Mouse (Mus musculus): ENCODE measurements around the gene Herc3. TPM values are rescaled to one million over a fixed set of nuclear protein-coding genes. Genes with fewer than 3 reads are reported as not detected.

Herc3 gene
- total RNA-seq, 1 experiment: 14.9 TPM

DNA sequence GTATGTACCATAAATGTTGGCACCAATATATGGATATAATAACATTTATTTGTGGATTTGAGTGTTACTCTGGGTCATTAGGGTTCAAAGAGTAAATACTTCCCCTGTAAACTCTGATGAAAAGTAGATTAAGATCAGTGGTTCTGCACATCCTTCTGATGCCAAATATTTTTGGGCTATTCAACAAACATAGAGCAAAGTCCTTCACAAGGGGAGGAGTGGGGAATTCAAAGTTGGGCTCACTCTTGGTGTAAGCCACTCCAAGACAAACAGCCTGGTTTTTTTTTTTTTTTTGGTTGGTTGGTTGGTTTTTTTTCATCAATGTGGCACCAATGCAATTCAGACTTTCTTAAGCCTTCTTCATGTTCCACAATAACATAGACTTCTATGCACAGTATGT, 106.5 kb downstream of the Herc3 start:
- DNase-seq (ENCODE audit: low read depth, low spot score): no peak
- Histone ChIP-seq H3K9ac (ENCODE audit: insufficient read depth, low read depth, low read length, poor library complexity, severe bottlenecking) (no peak overlapping the region), H3K36me3 (ENCODE audit: control insufficient read depth, insufficient read depth, low read length, poor library complexity, severe bottlenecking) (no peaks in the 10 kb centered on the region), H3K9me3 (ENCODE audit: control insufficient read depth, insufficient read depth, low read depth, low read length) (no peaks in the 10 kb centered on the region), H3K4me1 (ENCODE audit: control insufficient read depth in 2 of 2, insufficient read depth in 2 of 2, low read length in 2 of 2, poor library complexity in 1 of 2) (no peaks in the 10 kb centered on the region), H3K4me3 (ENCODE audit: insufficient read depth in 1 of 2, low read depth in 1 of 2, low read length in 2 of 2, poor library complexity in 1 of 2, severe bottlenecking in 1 of 2) (no peak overlapping the region), H3K27ac (ENCODE audit: insufficient read depth, low read depth, low read length, poor library complexity, severe bottlenecking) (no peak overlapping the region)
- TF ChIP-seq HCFC1 (IDR thresholded peaks at IDR 0.05; ENCODE audit: borderline replicate concordance, insufficient read depth, low read length): no peak
- no peak for TF ChIP-seq ZNF384 (IDR thresholded peaks at IDR 0.05; ENCODE audit: low read depth, low read length)
- no peak for TF ChIP-seq CHD2 (IDR thresholded peaks at IDR 0.05; ENCODE audit: low read depth, low read length)
- no peak for TF ChIP-seq ZC3H11A (IDR thresholded peaks at IDR 0.05; ENCODE audit: borderline replicate concordance, low read depth, low read length)
- no peak for TF ChIP-seq MAFK (IDR thresholded peaks at IDR 0.05; ENCODE audit: insufficient read depth, low read depth, low read length)
- in situ Hi-C loops (cut with MboI; ENCODE audit: low sequenced_read_pairs in 2 of 2, unreplicated experiment in 2 of 2): no loop called here

DNA sequence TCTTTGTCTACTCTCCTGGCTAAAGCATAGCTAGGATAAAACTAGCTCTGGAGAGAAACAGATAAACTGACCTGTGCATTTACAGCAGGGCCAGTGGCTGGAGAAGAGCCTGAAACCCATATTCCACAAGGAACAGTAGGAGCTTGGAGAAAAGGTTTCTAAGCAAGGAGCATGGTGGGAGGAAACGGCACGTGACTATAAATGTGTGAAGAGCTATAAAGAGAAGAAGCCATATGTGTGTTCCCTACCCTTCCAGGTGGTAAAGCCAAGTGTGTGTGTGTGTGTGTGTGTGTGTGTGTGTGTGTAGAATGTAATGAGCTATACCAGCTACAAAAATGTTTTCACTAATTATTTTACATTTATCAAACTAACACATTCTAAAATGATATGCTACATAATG, 111.0 kb downstream of the Herc3 start:
- Histone ChIP-seq H3K36me3 (ENCODE audit: control insufficient read depth, insufficient read depth, low read length, poor library complexity, severe bottlenecking) (no peaks in the 10 kb centered on the region), H3K4me3 (ENCODE audit: insufficient read depth in 1 of 2, low read depth in 1 of 2, low read length in 2 of 2, poor library complexity in 1 of 2, severe bottlenecking in 1 of 2) (no peak overlapping the region), H3K27ac (ENCODE audit: insufficient read depth, low read depth, low read length, poor library complexity, severe bottlenecking) (no peak overlapping the region), H3K9ac (ENCODE audit: insufficient read depth, low read depth, low read length, poor library complexity, severe bottlenecking) (no peak overlapping the region), H3K4me1 (ENCODE audit: control insufficient read depth in 2 of 2, insufficient read depth in 2 of 2, low read length in 2 of 2, poor library complexity in 1 of 2) (no peaks in the 10 kb centered on the region), H3K9me3 (ENCODE audit: control insufficient read depth, insufficient read depth, low read depth, low read length) (no peaks in the 10 kb centered on the region)
- in situ Hi-C loops (cut with MboI; ENCODE audit: low sequenced_read_pairs in 2 of 2, unreplicated experiment in 2 of 2): no loop called here
- TF ChIP-seq ZNF384 (IDR thresholded peaks at IDR 0.05; ENCODE audit: low read depth, low read length): no peak
- no peak for TF ChIP-seq ZC3H11A (IDR thresholded peaks at IDR 0.05; ENCODE audit: borderline replicate concordance, low read depth, low read length)
- no peak for TF ChIP-seq CHD2 (IDR thresholded peaks at IDR 0.05; ENCODE audit: low read depth, low read length)
- TF ChIP-seq HCFC1 (IDR thresholded peaks at IDR 0.05; ENCODE audit: borderline replicate concordance, insufficient read depth, low read length): no peak
- TF ChIP-seq MAFK (IDR thresholded peaks at IDR 0.05; ENCODE audit: insufficient read depth, low read depth, low read length): no peak
- DNase-seq (ENCODE audit: low read depth, low spot score): no peak

DNA sequence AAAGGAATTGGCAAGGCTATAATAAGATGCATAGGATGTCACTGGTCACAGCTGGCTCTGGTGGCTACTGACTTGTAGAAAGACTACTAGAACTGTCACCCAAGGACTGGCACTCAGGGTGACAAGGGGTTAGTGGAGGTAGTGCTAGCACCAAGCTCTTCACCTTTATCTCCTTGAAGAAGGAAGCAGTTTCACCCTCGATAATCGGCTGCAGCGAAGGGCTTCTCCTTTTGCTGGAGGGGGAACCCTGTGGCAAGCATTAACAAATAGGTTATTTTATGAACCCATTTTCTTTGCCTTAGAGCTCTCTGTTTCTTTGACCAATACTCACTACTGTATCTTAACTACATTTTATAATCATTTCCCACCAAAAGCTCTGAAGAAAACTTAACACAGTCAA, 112.7 kb downstream of the Herc3 start:
- Histone ChIP-seq H3K27ac (ENCODE audit: insufficient read depth, low read depth, low read length, poor library complexity, severe bottlenecking) (no peak overlapping the region), H3K4me1 (ENCODE audit: control insufficient read depth in 2 of 2, insufficient read depth in 2 of 2, low read length in 2 of 2, poor library complexity in 1 of 2) (no peaks in the 10 kb centered on the region), H3K36me3 (ENCODE audit: control insufficient read depth, insufficient read depth, low read length, poor library complexity, severe bottlenecking) (no peaks in the 10 kb centered on the region), H3K9me3 (ENCODE audit: control insufficient read depth, insufficient read depth, low read depth, low read length) (no peaks in the 10 kb centered on the region), H3K9ac (ENCODE audit: insufficient read depth, low read depth, low read length, poor library complexity, severe bottlenecking) (no peak overlapping the region), H3K4me3 (ENCODE audit: insufficient read depth in 1 of 2, low read depth in 1 of 2, low read length in 2 of 2, poor library complexity in 1 of 2, severe bottlenecking in 1 of 2) (no peak overlapping the region)
- DNase-seq (ENCODE audit: low read depth, low spot score): no peak
- TF ChIP-seq ZNF384 (IDR thresholded peaks at IDR 0.05; ENCODE audit: low read depth, low read length) (no peak), CHD2 (IDR thresholded peaks at IDR 0.05; ENCODE audit: low read depth, low read length) (no peak), HCFC1 (IDR thresholded peaks at IDR 0.05; ENCODE audit: borderline replicate concordance, insufficient read depth, low read length) (no peak), ZC3H11A (IDR thresholded peaks at IDR 0.05; ENCODE audit: borderline replicate concordance, low read depth, low read length) (no peak), MAFK (IDR thresholded peaks at IDR 0.05; ENCODE audit: insufficient read depth, low read depth, low read length) (no peak)
- in situ Hi-C loops (cut with MboI; ENCODE audit: low sequenced_read_pairs in 2 of 2, unreplicated experiment in 2 of 2): no loop called here

DNA sequence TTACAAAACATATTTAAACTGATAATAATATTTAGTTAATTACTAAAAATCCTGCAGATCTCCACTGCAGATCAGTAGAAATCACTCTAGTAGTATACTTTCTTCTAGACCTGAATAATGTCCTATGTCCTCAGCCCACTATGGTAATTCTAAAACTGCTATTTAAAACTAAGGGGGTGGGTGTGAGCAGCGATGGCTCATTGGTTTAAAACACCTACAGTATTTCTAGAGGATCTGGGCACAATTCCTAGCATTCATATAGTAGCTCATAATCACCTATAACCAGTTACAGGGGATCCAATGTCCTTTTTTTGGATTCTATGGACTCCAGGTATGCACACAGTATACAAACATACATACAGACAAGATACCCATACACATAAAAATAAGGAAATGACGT, 115.0 kb downstream of the Herc3 start:
- no peak for DNase-seq (ENCODE audit: low read depth, low spot score)
- no peaks in the 10 kb centered on the region for H3K36me3 ChIP-seq (ENCODE audit: control insufficient read depth, insufficient read depth, low read length, poor library complexity, severe bottlenecking)
- H3K9me3 ChIP-seq (ENCODE audit: control insufficient read depth, insufficient read depth, low read depth, low read length): no peaks in the 10 kb centered on the region
- no peak overlapping the region for H3K9ac ChIP-seq (ENCODE audit: insufficient read depth, low read depth, low read length, poor library complexity, severe bottlenecking)
- no peak overlapping the region for H3K4me3 ChIP-seq (ENCODE audit: insufficient read depth in 1 of 2, low read depth in 1 of 2, low read length in 2 of 2, poor library complexity in 1 of 2, severe bottlenecking in 1 of 2)
- no peak for TF ChIP-seq MAFK (IDR thresholded peaks at IDR 0.05; ENCODE audit: insufficient read depth, low read depth, low read length)
- TF ChIP-seq ZC3H11A (IDR thresholded peaks at IDR 0.05; ENCODE audit: borderline replicate concordance, low read depth, low read length): no peak
- no peak for TF ChIP-seq ZNF384 (IDR thresholded peaks at IDR 0.05; ENCODE audit: low read depth, low read length)
- TF ChIP-seq HCFC1 (IDR thresholded peaks at IDR 0.05; ENCODE audit: borderline replicate concordance, insufficient read depth, low read length): no peak
- in situ Hi-C loops (cut with MboI; ENCODE audit: low sequenced_read_pairs in 2 of 2, unreplicated experiment in 2 of 2): no loop called here
- no peaks in the 10 kb centered on the region for H3K4me1 ChIP-seq (ENCODE audit: control insufficient read depth in 2 of 2, insufficient read depth in 2 of 2, low read length in 2 of 2, poor library complexity in 1 of 2)
- H3K27ac ChIP-seq (ENCODE audit: insufficient read depth, low read depth, low read length, poor library complexity, severe bottlenecking): no peak overlapping the region

DNA sequence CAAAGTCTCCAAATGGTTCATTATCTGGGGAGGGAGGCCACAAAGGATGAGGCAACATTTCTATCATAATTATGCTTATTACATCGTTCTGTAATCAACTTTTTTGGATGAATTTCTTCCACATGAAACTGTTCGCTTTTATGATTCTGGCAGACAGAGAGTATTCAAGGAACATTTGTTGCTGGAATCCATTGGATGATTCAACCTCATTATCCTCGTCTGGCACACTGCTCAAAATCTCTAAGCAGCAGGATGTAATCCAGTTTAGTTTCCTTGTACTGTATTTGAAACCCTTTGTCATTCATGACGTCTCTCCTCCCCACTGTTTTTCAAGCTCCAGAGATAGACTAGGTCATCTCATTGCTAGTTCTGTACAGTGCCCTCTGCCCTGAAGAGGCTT, 115.6 kb downstream of the Herc3 start:
- Histone ChIP-seq H3K36me3 (ENCODE audit: control insufficient read depth, insufficient read depth, low read length, poor library complexity, severe bottlenecking) (no peaks in the 10 kb centered on the region), H3K9ac (ENCODE audit: insufficient read depth, low read depth, low read length, poor library complexity, severe bottlenecking) (no peak overlapping the region), H3K4me3 (ENCODE audit: insufficient read depth in 1 of 2, low read depth in 1 of 2, low read length in 2 of 2, poor library complexity in 1 of 2, severe bottlenecking in 1 of 2) (no peak overlapping the region), H3K27ac (ENCODE audit: insufficient read depth, low read depth, low read length, poor library complexity, severe bottlenecking) (no peak overlapping the region), H3K4me1 (ENCODE audit: control insufficient read depth in 2 of 2, insufficient read depth in 2 of 2, low read length in 2 of 2, poor library complexity in 1 of 2) (no peaks in the 10 kb centered on the region), H3K9me3 (ENCODE audit: control insufficient read depth, insufficient read depth, low read depth, low read length) (no peaks in the 10 kb centered on the region)
- no peak for TF ChIP-seq ZC3H11A (IDR thresholded peaks at IDR 0.05; ENCODE audit: borderline replicate concordance, low read depth, low read length)
- no peak for TF ChIP-seq ZNF384 (IDR thresholded peaks at IDR 0.05; ENCODE audit: low read depth, low read length)
- TF ChIP-seq MAFK (IDR thresholded peaks at IDR 0.05; ENCODE audit: insufficient read depth, low read depth, low read length): no peak
- no peak for TF ChIP-seq CHD2 (IDR thresholded peaks at IDR 0.05; ENCODE audit: low read depth, low read length)
- TF ChIP-seq HCFC1 (IDR thresholded peaks at IDR 0.05; ENCODE audit: borderline replicate concordance, insufficient read depth, low read length): no peak
- no peak for DNase-seq (ENCODE audit: low read depth, low spot score)
- in situ Hi-C loops (cut with MboI; ENCODE audit: low sequenced_read_pairs in 2 of 2, unreplicated experiment in 2 of 2): no loop called here
